Mouse (Mus musculus) liver, embryonic 11.5 days (tissue): ENCODE results near the gene Cdc37l1. TPM values are rescaled to one million over a fixed set of nuclear protein-coding genes. Genes with fewer than 3 reads are reported as not detected.
A peak's percentile ranks its signal among the peaks of the same experiment; 100 is the strongest.
"Not testable (repeated sequence)": the region's sequence is repeated elsewhere in the genome, so short reads cannot be mapped to it uniquely, and the experiment has no call there.

Source experiments
- ATAC-seq: fragments of 200-750 bp; cut with Nextera tagmentation; replicated peaks from 2 replicates; pipeline ENCODE4 v1.8.0; 2017; ENCODE audit warnings: moderate number of reproducible peaks, mild to moderate bottlenecking, moderate TSS enrichment, moderate library complexity; ENCODE audit not compliant: low FRiP score
- DNase-seq: peaks from one replicate; pipeline ENCODE4 v3.0.0-alpha.2; 2017; ENCODE audit warnings: low spot score
- H3K27ac ChIP-seq: fragments of 300-500 bp; sonication (generic); 2 replicates; pipeline ENCODE4 v1.5.1; 2014; ENCODE audit warnings: mild to moderate bottlenecking, low read depth, low read length, control low read depth
- H3K27me3 ChIP-seq: fragments of 300-500 bp; sonication (generic); replicated peaks from 2 replicates; pipeline ENCODE4 v1.6.1; 2014; ENCODE audit warnings: low read length, mixed read lengths; ENCODE audit not compliant: control insufficient read depth, insufficient read depth
- H3K36me3 ChIP-seq: fragments of 300-500 bp; sonication (generic); 2 replicates; pipeline ENCODE4 v1.6.1; 2014; ENCODE audit warnings: mild to moderate bottlenecking, low read length, moderate library complexity, mixed read lengths; ENCODE audit not compliant: control insufficient read depth, insufficient read depth
- H3K4me1 ChIP-seq: fragments of 300-500 bp; sonication (generic); replicated peaks from 2 replicates; pipeline ENCODE4 v1.6.1; 2014; ENCODE audit warnings: low read length, mixed read lengths; ENCODE audit not compliant: control insufficient read depth, insufficient read depth
- H3K4me2 ChIP-seq: fragments of 300-500 bp; sonication (generic); 2 replicates; pipeline ENCODE4 v1.6.1; 2014; ENCODE audit warnings: mild to moderate bottlenecking, control low read depth, moderate library complexity
- H3K4me3 ChIP-seq: fragments of 300-500 bp; sonication (generic); 2 replicates; pipeline ENCODE4 v1.5.1; 2014; ENCODE audit warnings: low read depth, low read length, control low read depth
- H3K9ac ChIP-seq: fragments of 300-500 bp; sonication (generic); 2 replicates; pipeline ENCODE4 v1.6.1; 2014; ENCODE audit warnings: low read depth, low read length, control low read depth
- H3K9me3 ChIP-seq: fragments of 300-500 bp; sonication (generic); 2 replicates; pipeline ENCODE4 v1.6.1; 2016; ENCODE audit warnings: low read length, inconsistent platforms, mixed read lengths; ENCODE audit not compliant: control insufficient read depth
- WGBS: fragments of 180-500 bp; shearing (Covaris S2); extraction: QIAGEN DNeasy Blood & Tissue Kit; methylation state at CpG from one replicate; pipeline ENCODE4 v1.1.7; 2014; 5-methylcytosine and 5-hydroxymethylcytosine counted together
- polyA plus RNA-seq: library from polyadenylated mRNA; unstranded; fragments of >200 nt; fragmentation: Nextera tagmentation; extraction: Ambion mirVana; gene quantifications from 2 replicates; pipeline ENCODE4 v1.2.1, GENCODE M21; 2014

Gene Cdc37l1
- polyA plus RNA-seq, 1 experiment from 2014 or later, result 27.9 TPM

DNA sequence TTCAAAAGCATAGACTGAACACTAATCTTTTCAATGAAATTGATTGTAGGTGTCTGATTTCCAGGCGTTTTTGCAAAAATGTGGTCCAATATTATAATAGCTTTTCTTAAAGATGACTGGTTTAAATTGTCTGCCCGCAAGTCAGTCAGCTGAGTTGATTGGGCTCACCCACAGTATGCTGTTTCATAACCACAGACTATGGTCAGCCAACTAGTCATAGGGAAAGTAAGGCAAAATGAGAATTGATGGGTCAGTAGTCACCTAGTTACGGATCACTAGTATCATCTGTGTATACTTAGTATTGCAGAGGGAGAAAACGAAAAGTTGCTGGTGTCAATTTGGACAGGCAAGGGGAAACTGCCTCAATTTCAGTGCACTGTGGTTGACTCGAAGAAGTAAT lies 1.2 kb downstream of the Cdc37l1 start:
- H3K4me3 ChIP-seq, result peak overlapping the region; percentile 84
- no peaks in the 10 kb centered on the region for H3K27me3 ChIP-seq
- H3K36me3 ChIP-seq, result peaks cover 10% of the 10 kb centered on the region; the same call in 1 of the 2 replicates
- H3K9ac ChIP-seq, result peak overlapping the region; percentile 92
- ATAC-seq (no peak), DNase-seq (no peak)
- H3K9me3 ChIP-seq, result no peaks in the 10 kb centered on the region
- peaks cover 12% of the 10 kb centered on the region for H3K4me1 ChIP-seq
- H3K4me2 ChIP-seq, result peak overlapping the region; percentile 86
- WGBS, result 60% methylated on average over 5 of the region's 5 CpGs
- 0 out of 2 replicates have a peak overlapping the region, but pooled peaks have one; percentile 80 for H3K27ac ChIP-seq

DNA sequence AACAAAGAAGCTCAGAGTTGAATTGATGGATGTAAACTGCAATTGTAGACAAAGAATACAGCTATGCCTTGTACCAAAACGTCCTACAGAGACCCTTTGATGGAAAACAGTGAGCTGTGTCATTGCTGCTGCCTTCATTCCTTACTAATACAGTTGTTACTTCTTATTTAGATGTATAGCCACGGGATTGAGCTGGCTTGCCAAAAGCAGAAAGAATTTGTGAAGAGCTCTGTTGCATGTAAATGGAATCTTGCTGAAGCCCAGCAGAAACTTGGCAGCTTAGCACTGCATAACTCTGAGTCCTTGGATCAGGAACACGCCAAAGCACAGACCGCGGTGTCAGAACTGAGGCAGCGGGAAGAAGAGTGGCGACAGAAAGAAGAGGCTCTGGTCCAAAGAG lies 4.7 kb downstream of the Cdc37l1 start:
- WGBS, result 89% methylated on average over 7 of the region's 7 CpGs
- no peaks in the 10 kb centered on the region for H3K27me3 ChIP-seq
- no peak overlapping the region for H3K4me2 ChIP-seq
- H3K9ac ChIP-seq, result no peak overlapping the region
- no peak overlapping the region for H3K4me3 ChIP-seq
- H3K4me1 ChIP-seq, result peaks cover 9% of the 10 kb centered on the region
- H3K36me3 ChIP-seq, result peaks cover 14% of the 10 kb centered on the region
- DNase-seq (no peak), ATAC-seq (no peak)
- H3K9me3 ChIP-seq, result no peaks in the 10 kb centered on the region
- H3K27ac ChIP-seq, result no peak overlapping the region

DNA sequence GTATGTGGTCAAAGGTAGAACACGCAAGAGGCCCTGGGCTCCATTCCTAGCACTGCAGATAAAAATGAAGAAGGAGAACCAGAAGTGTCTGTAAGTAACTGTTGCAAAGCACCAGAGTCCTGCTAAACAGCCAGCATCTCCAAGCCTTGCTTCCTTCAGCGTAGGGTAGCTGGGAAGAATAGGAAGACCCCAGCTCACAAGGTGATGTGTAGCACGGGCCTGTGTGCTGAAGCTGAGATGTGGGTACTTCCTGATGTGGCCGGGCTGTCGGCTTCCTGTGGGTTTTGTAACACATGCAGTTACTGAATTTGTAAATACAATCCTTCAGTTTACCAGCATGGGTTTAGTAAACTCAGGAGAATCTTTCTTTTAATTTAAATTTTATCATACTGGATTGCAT lies 5.2 kb downstream of the Cdc37l1 start:
- Histone ChIP-seq H3K9me3 (no peaks in the 10 kb centered on the region), H3K27me3 (no peaks in the 10 kb centered on the region), H3K4me1 (peaks cover 9% of the 10 kb centered on the region), H3K27ac (no peak overlapping the region), H3K36me3 (peaks cover 17% of the 10 kb centered on the region), H3K4me3 (no peak overlapping the region), H3K9ac (no peak overlapping the region), H3K4me2 (no peak overlapping the region)
- DNase-seq (no peak), ATAC-seq (no peak)
- whole genome bisulfite sequencing, result 69% methylated on average over 5 of the region's 5 CpGs

DNA sequence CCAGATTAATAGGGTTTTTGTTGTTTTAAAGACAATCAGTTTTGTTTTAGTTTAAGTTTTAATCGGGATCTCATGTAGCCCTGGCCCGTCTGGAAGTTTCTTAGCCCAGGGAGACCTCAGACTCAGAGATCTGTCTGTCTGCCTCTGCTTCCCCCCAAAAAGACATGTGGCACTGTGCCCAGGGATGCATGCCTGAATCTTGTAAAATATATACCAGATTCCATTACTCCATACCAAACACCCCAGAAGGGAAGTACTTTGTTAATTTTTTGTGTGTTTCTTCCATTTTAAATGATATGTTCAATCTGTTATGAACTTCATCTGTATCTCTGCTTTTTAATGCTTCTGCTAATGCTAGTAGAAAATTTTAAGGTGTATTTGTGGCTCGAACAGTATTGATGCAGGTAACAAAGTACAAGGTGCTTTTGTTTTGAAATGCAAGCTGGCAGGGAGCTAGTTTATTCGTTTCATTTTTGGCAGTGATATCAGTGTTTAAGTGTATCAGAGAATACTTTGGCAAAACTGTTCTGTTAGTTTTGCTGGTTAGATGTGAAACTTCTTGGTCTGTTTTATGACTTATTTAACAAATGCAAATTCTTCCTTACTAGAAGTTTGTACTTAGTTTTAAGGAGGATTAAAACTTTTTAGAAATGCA lies 8.0 kb downstream of the Cdc37l1 start:
- DNase-seq (no peak), ATAC-seq (no peak)
- no peaks in the 10 kb centered on the region for H3K9me3 ChIP-seq
- H3K4me3 ChIP-seq, result no peak overlapping the region
- H3K9ac ChIP-seq, result no peak overlapping the region
- H3K4me2 ChIP-seq, result no peak overlapping the region
- H3K27me3 ChIP-seq, result no peaks in the 10 kb centered on the region
- no peaks in the 10 kb centered on the region for H3K4me1 ChIP-seq
- H3K36me3 ChIP-seq, result peaks cover 19% of the 10 kb centered on the region
- no peak overlapping the region for H3K27ac ChIP-seq
- 91% methylated on average over 4 of the region's 4 CpGs for WGBS

DNA sequence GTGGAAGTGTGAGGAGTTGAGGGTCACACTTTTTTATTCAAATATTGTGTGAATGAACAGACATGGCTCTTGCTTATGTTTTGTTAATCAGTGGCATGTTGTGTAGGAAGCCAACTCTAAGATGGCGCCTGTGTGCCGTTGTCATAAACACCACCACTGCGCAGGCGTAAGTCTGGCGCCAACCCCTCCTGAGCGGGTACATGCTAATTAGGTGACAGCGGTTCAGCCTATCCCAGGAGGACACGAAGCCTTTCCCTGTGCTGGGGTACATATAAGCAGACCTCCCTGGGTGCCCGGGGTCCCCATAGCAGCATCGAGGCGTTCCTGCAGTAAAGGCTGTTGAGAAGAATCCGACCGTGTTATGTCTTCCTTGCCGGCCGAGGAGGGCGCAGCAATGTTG lies 10.2 kb downstream of the Cdc37l1 start:
- not testable (repeated sequence) for H3K9ac ChIP-seq, H3K4me3 ChIP-seq, H3K27me3 ChIP-seq, ATAC-seq, H3K9me3 ChIP-seq, H3K4me2 ChIP-seq, H3K4me1 ChIP-seq, H3K27ac ChIP-seq, DNase-seq
- WGBS, result 96% methylated on average over 16 of the region's 16 CpGs
- peaks cover 10% of the 10 kb centered on the region for H3K36me3 ChIP-seq

DNA sequence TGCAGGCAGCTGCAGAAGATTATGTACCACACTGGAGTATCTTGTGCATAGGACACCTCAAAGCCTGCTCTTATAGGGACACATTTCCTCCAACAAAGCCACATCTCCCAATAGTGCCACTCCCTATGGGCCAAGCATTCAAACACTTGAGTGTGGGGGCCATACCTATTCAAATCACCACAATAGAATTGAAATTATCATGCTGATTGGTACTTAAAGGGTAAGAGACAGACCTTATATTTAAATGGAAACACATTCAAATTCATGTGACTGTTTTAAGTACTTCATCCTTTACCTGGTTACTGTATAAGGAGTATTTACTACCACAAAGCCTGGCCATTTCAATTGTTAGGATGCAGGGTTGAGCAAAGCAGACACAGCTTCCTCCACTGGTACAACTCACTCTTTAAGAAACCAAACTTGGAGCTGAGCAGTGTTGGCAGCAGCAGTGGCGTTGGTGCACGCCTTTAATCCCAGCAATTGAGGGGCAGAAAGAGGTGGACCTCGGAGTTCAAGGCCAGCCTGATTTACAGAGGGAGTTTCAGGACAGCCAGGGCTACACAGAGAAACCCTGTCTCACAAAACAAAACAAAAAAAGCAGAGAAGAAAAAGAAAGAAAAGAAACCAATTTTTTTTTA lies 18.0 kb downstream of the Cdc37l1 start:
- ATAC-seq (no peak), DNase-seq (no peak)
- H3K9me3 ChIP-seq, result no peaks in the 10 kb centered on the region
- 89% methylated on average over 3 of the region's 3 CpGs for WGBS
- H3K4me3 ChIP-seq, result no peak overlapping the region
- no peaks in the 10 kb centered on the region for H3K4me1 ChIP-seq
- H3K27ac ChIP-seq, result no peak overlapping the region
- H3K9ac ChIP-seq, result no peak overlapping the region
- H3K36me3 ChIP-seq, result peaks cover 18% of the 10 kb centered on the region
- no peaks in the 10 kb centered on the region for H3K27me3 ChIP-seq
- no peak overlapping the region for H3K4me2 ChIP-seq

DNA sequence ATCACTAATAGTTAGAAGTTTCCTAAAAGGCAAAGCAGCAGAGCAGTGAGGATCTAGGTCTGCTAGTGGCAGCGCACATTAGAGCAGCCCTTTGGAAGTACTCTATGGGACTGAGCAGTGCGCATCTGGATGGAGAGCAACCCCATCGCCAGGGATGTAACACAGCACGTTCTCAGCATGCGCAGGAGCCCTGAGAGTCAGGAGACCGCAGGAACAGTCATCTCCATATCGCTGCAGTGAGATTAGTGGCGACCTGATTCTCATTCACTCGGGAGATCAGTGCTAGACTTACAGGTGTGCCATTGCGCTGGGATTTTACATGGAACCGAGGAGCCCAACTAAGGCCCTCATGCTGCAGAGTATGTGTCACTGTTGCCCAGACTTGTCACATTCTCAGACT lies 18.9 kb downstream of the Cdc37l1 start:
- no peak for ATAC-seq
- no peaks in the 10 kb centered on the region for H3K27me3 ChIP-seq
- no peak overlapping the region for H3K4me3 ChIP-seq
- no peak for DNase-seq
- no peaks in the 10 kb centered on the region for H3K9me3 ChIP-seq
- 92% methylated on average over 11 of the region's 11 CpGs for WGBS
- no peaks in the 10 kb centered on the region for H3K4me1 ChIP-seq
- H3K36me3 ChIP-seq, result peaks cover 22% of the 10 kb centered on the region
- H3K9ac ChIP-seq, result no peak overlapping the region
- H3K4me2 ChIP-seq, result no peak overlapping the region
- no peak overlapping the region for H3K27ac ChIP-seq

DNA sequence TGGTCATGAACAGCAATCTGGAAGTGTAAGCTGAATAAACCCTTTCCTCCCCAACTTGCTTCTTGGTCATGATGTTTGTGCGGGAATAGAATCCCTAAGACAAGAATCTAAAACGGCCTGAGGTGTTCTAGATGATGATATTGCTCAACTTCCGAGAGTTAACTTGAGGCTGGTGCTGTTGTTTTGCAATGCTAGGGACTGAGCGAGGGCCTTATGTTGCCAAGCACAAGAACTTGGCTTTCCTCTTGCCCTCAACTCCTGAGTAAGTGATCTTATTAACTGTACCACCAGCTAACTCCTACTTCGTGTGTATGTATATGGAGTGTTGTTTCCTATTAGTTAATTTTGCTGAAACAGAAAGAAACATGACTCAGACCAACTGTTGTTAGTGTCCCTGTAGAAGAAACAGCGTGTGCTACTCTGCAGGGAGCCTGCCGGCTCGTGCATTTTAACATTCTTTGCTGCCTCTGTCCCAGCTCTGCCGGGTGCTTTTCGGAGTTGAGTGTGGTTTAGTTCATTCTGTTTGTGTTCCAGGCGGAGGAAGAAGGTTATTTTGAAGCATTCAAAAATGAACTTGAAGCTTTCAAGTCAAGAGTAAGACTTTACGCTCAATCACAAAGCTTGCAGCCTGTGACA lies 21.3 kb downstream of the Cdc37l1 start:
- DNase-seq (no peak), ATAC-seq (no peak)
- 85% methylated on average over 12 of the region's 12 CpGs for WGBS
- Histone ChIP-seq H3K36me3 (peaks cover 28% of the 10 kb centered on the region), H3K27me3 (no peaks in the 10 kb centered on the region), H3K27ac (no peak overlapping the region), H3K4me2 (no peak overlapping the region), H3K9me3 (no peaks in the 10 kb centered on the region), H3K9ac (no peak overlapping the region), H3K4me3 (no peak overlapping the region), H3K4me1 (no peaks in the 10 kb centered on the region)
